Mouse (Mus musculus) urinary bladder, postnatal 4 days (tissue): ENCODE results near the gene Rnf186.
A peak's percentile ranks its signal among the peaks of the same experiment; 100 is the strongest.

Experiments
- DNase-seq, 2 experiments: peaks; one replicate each; pipeline ENCODE4 v3.0.0; 2021 to 2022; ENCODE audit warnings: low spot score in 2 of 2

Rnf186 gene

DNA sequence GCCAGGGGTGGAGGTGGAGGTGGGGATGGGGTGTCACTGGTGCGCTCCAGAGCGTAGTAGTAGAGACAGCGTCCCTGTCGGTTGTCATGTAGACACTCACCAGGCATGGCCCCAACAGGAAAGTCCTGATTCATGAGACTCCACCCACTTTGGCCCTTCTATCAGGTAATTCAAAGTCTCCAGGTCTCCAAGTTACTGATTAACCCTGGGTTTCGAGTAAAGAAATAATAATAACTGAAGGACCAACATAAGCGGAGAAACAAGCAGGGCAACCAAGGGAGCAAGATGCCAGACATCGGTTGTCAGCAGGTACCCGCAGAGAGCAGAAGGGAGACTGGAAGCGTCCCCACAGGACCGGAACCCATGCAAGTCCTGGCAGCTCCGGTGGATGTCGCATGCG is at the start of gene Rnf186:
Gene Rnf186 (plus strand): TSS at position 247 of the 400 bp plus-strand sequence.
- DNase-seq: no peak

DNA sequence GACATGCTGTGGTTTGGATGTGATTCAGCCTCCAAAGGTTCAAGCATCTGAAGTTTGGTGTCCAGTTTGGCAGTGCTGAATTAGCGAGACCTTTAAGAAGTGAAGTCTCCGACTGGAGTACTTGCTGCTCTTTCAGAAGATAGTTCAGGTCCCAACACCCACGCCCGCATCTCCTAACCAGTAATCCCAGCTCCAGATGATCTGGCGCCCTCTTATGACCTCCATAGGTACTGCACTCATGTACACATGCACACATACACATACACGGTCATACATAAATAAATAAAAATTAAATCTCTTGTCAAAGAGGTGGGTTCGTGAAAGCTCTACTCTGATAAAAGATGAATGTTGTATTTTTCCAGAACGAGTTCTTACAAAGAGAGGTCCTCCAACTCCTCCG is 49.6 kb upstream of the Rnf186 start:
- no peak for DNase-seq

DNA sequence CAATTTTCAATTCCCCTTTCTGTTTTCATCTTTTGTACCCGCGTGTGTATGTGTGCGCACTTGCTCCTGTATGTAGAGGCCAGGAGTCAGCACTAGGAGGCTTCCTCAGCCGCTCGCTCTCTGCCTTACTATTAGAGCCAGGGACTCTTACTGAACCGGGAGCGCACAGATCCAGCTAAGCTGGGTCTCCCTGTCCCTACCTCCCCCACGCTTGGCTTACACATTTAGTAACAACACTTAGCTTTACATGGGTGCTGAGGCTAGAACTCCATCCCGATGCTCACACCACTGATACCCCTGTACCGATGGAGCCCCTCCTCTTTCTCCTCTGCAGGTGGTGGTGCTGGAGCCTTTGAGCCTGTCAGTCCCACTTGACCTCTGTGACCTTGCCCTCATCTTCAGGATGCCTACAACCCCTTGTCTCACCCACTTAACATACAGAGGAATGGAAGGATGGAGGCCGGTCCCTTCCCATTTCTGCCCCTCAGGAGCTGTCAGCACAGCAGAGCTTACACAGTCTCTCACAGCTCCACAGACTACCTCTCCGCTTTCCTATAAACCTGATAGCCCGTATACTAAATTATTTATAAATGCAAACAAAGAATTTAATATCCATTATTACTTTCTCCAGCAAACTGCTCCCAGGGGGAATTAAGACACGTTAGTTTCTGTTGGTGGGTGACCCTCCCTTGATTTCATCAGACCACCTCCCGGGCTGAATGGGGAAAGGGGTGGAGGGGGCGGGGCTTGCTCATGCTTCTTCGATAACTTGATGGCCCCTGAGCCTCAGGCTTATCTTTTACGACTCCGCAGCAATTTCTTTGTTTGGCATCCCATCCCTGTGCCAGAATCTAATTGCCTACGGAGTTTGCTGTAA is 45.4 kb upstream of the Rnf186 start:
- no peak for DNase-seq

DNA sequence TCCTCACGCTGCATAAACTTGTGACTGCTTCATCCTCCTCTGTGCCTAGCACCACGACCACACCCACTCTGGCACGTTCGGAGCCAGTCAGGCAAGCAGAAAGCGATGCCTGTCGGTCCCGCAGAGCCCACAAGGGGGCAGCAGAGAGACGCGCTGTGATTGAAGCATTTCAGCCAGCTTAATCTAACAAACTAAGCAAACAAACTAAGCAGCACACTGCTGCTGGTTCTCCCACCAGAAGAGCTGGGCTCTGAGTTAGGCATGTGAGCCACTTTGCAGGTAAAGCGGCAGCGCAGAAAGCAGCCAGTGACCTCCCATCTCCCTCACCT is 44.8 kb upstream of the Rnf186 start:
- peak; percentile 89 to 97 for DNase-seq

DNA sequence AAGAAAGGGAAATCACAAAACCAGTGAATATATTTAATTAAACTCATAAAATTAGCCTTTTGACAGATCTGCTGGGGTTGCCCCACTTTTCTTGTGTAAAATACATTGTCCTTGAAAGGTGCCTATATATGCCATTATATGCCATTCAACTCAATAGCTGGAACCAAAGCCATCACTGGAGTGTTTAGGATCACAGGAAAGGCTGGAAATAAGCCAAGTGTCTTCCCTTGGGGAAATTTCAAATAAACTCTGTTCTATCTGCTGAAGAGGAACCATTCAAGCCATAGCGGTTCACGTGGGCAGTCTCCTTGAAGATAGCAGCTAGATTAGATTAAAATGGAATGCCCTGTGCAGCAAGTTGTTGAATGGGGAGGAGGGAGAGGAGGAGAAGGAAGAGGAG is 41.4 kb upstream of the Rnf186 start:
- no peak for DNase-seq

DNA sequence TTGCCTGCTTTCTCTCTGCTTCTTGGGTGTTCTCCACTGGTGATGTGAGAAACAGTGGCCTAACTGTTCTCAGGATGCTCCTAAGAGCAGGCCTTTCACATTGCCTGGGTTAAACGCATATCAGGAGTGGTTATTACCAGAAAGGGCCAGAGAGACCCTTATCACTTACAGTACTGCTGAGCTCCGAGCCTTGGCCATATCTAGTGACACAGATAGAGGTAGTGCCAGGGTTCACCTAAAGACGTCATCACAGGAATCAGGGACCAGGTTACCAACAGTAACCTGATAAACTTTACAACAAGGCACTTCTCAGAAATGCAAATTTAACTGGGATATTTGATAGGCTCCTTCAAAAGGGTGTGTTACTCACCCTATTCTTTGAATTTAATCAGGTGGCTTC is 33.0 kb upstream of the Rnf186 start:
- DNase-seq: no peak

DNA sequence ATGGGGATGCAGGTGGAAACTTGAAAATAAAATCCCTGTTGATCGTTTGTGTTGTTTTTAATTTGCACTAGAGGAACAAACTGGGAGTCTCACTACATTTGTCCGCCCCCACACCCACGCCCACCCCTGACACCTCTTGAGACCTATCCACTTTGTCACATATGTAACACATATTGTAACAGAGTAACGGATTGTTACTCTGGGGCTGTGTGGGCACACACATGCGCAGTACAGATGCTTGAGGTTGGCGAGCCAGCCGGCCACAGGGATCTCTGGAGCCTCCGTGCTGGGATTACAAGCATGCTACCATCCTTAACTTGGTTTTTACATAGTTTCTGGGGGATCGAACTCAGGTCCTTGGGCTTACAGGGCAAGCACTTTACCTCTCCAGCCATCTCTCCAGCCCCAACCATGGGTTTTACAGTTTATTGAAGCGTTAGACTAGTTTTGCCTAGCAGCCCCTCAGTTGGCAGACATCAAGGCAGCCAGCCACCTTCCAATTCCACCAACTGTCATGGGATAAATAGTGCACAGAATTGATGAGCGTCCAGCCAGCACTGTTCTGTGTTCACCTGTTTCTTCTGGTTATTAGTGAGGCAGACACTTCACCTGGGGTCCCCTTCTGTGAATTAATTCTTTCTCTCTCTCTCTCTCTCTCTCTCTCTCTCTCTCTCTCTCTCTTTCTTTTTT is 32.3 kb upstream of the Rnf186 start:
- DNase-seq: no peak

DNA sequence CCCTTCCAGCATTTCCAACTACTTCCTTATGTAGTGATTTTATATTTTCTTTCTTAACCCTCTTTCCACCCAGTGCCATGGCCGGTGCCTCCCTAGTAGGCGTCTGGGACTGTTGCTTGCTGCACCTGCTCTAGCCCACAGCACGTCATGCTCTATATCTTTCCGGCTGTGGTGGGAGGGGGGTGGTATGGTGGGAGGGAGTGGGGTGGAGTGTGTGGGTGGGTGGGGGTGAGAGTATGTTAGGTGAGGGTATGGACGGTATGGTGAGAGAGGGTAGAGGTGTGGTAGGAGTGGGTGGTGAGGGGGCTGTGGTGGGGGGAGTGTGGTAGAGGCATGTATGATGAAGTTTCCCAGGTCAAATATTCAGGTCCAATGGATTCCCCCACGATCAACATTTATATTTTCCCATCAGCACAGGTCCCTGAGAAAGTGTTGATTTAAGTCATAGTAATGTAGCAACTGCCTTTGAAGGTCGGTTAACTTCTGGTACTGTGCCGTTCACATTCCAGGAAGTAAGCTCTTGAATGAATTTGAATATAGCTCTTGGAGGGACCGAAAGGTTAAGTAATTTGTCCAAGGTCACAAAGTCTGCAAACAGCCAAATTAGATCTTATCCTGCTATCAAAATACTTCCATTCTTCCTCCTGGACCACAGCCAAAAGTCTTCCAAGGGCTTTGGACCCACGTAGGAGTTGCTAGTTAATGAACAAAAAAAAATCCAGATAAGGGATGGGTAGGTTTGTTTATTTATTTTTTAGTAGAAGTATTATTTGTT is 28.2 kb upstream of the Rnf186 start:
- no peak for DNase-seq

DNA sequence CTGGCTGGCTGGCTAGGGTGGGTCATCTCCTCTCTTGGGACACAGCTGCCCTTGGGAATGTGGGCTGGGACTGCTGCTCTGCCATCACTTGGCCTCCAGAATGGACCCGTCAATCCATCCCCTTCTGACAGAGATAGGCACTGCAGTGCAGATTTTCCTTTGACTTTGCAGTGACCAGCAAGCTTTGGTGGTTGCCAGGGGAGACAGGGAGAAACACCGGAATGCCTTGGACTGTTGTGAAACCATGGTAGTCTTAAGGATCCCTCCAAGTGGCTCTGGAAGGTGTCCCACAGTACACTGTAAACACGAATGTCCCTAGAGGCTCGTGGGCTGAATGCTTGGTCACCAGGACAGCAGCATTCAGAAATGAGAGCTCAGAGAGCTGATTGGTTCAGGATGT is 27.4 kb upstream of the Rnf186 start:
- no peak for DNase-seq

DNA sequence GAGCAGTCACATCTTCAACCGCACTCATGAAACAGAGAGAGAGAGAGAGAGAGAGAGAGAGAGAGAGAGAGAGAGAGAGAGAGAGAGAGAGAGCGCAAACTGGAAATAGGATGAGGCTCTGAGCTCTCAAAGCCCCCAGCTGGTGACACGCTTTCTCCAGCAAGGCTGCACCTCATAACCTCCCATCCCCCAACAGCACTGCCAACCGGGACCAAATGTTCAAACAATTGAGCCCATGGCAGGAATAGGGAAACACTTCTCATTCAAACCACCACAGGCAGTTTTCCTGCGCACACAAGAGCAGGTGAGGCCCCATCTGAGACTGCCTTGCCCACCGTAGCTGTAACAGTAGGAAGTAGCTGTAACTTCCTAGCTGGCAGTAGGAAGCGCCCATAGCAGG is 25.5 kb upstream of the Rnf186 start:
- no peak for DNase-seq

DNA sequence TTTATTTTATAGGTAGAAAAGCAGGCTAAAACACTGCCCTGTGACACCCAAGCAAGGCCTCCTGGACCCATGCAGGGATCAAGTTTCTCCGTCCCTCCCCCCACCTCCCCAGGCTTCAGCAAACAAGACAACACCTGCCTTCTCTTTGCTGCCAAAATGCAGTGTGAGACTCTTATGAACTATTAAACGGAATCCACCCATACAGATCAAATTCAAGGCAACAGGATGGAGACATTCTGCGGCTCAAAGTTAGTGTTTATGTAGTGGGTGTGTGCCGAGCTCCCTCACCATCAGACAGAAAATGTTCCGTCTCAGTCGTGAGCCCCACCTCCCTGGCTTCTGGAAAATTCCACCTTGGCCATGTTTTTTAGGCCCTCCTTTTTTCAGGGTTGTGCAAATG is 24.9 kb upstream of the Rnf186 start:
- no peak for DNase-seq

DNA sequence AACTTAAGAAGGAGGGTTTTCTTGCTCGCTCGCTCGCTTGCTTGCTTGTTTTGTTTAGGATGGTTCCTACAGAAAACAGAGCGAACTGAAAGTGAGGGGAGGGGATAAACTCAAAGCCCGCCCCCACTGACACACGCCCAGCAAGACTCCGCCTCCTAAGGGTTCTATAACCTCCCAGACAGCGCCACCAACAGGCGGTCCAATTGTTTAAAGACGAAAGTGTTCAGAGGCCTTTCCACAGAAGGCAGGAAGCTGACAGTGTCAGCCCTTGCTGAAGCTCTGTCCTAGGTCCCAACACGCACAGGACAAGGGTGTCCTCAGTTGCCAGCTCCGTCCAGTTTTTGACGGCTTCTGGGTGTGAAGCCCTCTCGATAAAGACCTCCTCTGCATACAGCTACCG is 23.2 kb upstream of the Rnf186 start:
- peak; percentile 46 to 83 for DNase-seq

DNA sequence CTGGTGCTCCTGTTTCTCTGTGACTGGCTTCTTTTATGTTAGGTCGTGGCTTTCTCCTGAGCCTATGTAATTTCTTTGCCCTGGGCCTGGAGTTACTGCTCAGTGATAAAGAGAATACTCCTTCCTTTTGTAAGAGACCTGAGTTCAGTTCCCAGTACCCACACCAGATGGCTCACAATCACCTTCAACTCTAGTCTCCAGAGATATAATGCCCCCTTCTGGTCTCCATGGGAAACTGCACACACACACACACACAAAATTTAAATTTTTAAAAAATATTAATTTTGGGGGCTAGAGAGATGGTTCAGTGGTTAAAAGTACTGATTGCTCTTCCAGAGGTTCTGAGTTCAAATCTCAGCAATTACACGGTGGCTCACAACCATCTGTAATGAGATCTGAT is 18.7 kb upstream of the Rnf186 start:
- no peak for DNase-seq

DNA sequence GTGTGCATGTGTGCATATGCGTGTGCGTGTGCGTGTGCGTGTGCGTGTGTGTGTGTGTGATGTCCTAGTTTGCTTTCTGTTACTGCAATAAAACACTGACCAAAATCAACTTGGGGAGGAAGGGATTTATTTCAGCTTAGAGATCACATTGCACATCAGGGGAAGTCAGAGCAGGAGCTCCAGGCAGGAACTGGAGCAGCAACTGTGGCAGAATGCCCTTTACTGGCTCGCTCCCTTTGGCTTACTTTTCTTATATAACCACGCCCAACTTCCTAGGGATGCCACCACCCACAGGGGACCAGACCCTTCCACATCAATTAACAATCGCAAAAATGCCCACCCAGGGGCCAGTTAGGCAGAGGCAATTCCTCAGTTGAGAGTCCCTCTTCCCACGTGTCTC is 8.3 kb upstream of the Rnf186 start:
- no peak for DNase-seq

DNA sequence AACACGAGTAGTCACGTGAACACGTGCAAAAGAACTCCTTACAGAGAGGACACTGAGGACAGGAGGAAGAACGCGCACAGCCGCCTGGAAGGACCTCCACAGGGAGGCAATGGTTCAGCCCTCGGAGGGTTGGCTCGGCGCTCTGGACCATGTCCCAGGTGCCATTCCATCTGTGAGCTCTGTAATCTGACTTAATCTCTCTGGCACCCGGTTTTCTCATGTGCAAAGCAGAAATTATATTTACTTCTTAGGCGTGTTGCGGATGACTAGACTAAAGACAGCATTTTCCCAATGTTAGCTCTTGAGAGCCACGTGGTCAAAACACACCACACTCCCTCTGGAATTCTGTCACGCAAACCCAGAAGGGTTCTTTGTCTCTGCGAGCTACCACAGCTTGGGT is 7.8 kb upstream of the Rnf186 start:
- DNase-seq: no peak

DNA sequence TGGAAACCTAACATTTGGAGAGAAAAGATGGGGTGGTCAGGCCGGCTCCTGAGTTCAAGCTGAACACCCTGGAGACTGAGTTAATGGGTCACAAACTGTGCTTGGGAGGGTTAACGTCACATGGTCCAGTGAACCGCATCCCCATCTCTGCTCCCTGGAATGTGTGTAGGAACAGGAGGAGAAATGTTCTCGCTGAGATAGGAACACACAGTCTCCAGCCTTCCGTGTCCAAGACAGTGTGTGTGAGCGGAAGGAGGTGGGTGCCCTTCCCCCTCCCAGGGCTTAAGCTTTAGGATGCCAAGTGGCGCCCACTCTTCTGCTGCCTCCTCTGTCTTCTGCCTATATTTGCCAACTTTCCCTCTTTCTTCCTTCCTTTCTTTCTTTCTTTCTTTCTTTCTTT is 7.0 kb upstream of the Rnf186 start:
- DNase-seq: no peak

DNA sequence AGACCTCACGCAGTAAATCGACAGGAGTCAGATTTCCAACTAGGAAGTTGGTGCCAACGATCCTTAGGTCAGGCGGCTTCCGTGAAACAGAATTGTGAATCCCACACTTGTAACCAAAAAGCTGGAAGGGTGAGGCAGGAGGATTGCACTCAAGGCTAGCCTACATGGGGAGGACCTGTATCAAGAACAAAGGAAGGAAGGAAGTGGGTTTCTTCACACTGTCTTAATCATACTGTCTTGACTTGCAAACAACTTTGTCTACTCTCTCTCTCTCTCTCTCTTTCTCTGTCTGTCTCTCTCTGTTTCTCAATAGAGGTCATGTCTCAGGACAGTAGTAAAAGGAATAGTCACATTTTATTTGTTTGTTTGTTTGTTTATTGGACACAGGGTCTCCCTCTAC is 4.2 kb upstream of the Rnf186 start:
- DNase-seq: no peak

DNA sequence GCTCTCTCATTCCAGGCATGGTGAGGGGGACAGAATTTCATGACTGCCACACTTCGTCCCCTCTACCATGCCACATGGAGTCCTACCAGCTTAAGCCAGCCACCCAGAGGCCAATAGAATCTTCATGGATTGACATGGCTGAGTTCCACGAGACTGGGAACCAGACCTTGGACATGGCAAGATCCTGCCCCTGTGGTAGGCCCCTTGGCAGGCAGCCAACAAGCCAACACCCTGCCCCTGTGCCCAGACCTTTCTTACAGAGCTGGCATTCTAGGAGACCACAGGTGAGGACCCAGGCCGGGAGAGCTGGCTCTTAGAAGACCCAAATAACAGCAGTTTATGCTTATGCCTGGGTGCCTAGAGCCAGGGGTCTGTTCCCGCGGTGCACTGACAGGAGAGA is 1.0 kb upstream of the Rnf186 start:
- no peak for DNase-seq

DNA sequence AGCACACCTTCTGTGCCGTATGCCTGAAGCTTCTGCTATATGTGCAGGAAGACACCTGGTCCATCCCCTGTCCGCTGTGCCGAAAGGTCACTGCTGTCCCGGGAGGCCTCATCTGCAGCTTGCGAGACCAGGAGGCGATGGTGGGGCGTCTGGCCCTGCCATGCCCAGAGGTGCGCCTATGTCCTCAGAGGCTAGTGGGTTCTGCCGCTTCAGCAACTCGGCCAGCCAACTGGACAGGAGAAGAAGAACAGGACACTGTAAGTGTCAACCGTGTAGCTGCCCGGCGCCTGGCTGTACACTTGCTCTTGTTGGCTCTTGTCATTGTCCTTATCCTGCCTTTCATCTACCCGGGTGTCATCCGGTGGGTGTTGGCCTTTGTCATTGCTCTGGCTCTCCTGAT is 573 bp downstream of the Rnf186 start:
- DNase-seq: no peak

DNA sequence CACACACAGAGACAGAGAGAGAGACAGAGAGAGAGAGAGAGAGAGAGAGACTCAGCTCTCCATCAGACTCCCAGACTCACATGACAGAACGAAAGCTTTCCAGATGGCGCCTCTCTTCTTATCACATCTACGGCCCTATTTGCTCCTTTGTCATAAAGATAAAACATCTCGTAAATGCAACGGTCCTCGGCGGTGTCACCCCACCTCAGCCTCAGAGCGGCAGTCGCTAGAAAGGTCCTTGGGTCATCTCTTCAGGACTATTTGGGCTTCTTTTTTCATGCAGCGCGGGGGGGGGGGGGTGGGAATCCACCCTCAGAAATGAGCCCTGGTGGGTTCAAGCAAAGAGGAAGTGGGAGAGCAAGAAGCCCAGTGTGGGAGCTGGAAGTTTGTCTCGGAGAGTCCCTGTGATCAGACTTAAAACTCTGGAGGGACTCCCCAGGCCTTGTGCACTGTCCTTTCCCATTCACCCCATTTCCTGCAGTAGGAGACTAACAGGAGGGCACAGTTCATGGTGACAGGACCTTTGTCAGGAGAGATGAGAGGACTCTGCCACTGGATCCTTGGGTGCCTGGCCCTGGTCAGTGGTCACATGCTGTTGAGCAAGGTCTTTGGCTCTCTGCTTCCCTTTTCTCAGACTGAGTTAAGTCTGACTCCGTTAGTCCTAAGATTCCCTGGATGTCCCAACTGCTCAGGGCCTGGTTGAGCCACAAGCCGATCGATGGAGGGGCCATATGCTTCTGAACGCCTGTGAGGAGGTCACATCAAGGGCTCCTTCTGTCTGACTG is 2.1 kb downstream of the Rnf186 start:
- no peak for DNase-seq

DNA sequence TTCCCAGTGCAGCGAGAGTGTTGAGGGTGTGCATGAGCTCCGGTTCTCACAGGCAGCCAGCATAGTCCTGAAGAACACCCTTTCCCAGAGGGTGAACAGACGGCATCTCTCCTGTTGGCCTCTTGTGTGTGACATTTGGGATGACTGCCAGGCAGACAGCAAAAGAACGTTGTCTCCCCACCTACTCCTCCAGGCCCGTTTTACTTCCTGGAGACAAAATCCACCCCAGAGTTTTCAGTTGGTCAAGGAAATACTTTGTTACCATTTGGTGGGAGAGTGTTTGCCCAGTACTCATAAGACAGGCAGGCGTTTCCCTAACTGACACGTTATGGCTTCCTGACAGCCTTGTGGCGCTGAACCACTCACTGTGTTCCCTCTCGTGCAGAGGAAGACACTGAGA is 2.8 kb downstream of the Rnf186 start:
- no peak for DNase-seq

DNA sequence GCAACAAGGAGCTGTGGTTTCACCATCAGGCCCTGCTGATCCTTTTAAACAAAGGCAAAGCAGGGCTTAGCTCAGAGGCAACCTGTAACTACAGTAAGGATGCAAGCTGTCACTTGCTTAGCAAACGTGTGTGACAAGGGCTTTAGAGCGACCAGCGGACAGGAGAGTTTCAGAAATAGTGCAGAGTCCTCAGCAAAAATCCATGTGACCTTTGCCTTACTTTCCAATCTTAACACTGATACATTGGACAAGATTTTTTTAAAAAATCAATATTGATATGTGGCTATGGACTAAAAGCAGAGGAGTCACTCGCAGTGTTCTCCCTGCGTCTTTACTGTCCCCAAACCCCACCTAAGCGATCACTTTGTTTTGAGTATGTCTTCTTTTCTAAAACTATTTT is 4.5 kb downstream of the Rnf186 start:
- no peak for DNase-seq
